Mouse (Mus musculus) spleen, postnatal 14 days (tissue): Measurements from ENCODE around the gene 9130213A22Rik.

Experiments used
- DNase-seq, 2 experiments: peaks; one replicate each; pipeline ENCODE4 v3.0.0; 2021 to 2022; ENCODE audit warnings: low spot score in 2 of 2

The 9130213A22Rik gene

DNA sequence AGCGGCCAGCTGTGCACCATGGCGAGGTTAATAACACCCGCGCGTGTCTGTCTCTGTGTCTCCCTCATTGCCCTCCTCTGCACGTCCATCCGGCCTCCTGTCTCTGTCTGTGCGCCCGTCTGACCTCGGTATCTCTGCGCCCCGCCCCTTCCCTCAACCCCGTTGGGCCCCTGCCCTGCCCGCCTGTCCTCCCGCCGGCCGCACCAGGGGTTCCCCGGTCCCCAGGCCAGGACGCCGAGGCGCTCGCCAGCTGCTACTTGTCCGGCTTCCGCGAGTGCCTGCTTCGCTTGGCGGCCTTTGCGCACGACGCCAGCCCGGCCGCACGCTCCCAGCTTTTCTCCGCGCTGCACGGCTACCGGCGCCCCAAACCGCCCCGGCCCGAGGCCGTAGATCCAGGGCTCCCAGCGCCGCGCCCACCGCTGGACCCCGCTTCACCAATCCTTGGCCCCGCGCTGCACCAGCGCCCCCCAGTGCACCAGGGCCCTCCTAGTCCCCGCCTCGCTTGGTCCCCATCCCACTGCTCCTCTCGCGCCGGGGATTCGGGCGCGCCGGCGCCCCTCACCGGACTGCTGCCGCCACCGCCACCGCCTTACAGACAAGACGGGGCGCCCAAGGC lies at the start of gene 9130213A22Rik:
Gene 9130213A22Rik (minus strand): TSS at position 254 of the 616 bp plus-strand sequence.
- DNase-seq: peak; percentile 65 to 68

DNA sequence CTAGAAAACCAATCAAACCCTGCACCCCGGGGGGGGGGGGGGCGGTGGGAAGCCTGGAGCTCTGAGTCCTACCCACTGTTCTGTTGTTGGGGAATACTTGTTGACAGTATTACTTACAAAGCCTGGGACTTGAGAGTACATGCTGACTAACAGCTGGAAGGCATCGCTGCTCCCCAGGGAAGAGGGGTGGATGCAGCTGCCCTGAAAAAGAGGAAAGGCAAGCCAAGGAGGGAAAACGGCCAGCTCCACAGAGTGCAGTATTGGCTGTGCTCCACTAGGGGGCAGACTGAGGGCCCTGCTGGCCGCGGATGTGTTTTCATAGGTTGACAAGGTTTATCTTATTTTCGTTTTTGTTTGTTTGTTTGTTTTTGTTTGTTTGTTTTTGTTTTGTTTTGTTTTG lies 49.2 kb upstream of the 9130213A22Rik start:
- peak in 1 of 2 experiments; percentile 37 for DNase-seq

DNA sequence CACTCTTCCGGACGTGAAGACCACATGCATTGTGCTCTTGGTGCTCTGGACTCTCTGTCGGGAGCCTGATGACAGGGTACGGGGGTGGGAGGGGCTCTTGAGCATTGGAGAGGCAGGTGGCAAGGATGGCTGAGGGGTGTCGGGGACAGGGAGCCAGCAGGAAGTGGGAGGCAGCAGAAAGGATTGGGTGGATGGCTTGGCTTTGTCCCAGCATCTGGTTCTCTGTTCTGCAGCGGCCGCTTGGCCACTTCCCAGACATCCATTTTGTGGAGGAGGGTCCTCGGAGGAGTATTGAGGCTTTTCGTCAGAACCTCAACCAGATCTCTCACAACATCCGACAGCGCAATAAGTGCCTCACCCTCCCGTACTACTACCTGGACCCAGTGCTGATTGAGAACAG lies 46.9 kb upstream of the 9130213A22Rik start:
- DNase-seq: no peak

DNA sequence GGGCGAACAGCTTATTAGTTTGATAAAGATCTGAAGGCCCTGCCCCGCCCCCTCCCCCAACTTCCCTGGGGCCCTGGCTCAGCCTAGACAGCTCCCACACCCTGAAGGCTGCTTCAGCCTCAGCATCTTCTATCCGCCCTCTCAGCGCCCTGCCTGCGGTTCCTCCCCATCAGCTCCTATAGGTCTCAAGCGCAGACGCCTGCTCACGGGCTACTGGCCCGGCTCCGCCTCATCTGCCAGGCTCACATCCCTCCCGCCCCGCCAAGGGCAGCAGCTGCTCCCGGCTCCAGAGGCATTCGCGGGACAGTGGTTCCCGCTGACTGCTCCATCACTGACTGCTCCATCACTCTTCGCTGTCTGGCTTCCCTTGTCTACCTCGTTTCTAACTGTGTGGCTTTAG lies 34.4 kb upstream of the 9130213A22Rik start, which contains the start of gene Alox12b:
Gene Alox12b (plus strand): TSS at position 190 of the 400 bp plus-strand sequence.
- DNase-seq: no peak

DNA sequence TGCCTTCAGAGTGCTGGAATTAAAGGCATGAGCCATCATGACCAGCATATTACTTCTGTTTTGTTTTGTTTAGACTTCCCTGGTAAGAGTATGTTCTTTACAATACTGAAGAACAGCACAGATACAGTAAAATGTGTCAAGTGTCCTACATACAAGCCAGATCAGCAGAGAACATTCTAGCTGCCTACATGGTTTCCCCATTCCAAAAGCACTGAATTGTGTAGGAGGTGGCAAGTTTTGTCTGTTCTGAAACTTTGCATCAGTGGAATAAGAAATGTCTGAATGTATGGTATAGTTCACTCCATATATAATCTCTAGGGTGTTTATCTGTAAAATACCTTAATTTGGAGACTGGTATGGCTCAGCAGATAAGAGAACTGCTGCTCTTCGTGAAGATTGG lies 33.0 kb upstream of the 9130213A22Rik start:
- DNase-seq: no peak

DNA sequence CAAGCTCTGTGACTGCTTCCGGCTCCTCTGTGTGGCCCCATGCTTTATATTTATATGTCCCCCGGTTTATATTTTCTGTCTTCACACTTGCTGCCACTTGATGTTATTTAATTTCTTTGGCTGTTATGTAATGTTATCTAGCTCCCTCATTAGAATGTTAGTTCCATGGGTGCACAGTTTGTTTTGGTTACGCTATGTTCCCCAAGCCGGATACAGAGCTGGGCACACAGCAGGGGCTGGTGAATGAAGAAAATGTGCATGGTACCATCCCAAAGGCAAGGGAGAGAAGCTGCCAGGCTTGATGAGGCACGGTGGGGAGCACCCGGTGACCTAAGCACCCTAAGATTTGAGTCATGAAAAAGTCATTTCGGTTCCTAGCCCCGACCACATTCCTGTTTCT lies 31.4 kb upstream of the 9130213A22Rik start:
- DNase-seq: no peak

DNA sequence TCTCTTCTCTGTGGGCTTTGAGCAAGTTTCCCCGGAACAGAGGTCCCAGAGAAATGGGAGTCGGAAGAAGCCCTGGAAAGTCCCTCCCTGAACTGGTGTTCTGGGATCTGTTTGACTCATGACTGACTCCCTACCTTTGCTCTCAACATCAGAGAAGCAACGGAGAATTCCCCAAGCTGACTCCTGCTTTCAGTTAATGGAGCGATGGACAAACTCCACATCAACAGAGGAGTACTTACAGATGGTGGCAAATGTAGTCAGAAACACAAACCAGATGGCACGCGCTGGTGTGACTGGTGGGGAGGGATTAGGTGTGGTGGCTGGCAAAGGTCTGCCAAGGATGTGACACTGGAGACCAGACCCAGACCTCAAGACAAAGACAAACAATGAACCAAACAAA lies 28.6 kb upstream of the 9130213A22Rik start:
- DNase-seq: no peak

DNA sequence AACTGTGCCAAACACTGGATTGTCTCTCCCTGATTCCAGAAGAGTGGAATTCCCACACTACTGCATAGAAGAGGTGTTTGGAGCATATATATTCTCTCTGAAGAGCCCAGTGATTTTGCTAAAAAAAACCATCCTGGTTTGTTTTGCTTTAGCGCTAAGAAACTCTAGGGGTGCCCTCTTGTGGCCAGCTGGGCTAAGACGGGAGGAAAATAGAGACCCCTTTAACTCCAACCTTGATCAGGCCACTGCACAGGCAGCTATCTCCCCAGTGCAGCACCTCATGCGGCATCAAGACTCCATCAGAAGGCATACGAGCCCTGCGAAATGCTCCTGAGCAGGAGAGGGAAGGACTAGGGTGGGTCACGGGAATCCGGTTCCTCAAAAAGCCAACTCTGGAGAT lies 28.1 kb upstream of the 9130213A22Rik start:
- peak; percentile 38 to 66 for DNase-seq

DNA sequence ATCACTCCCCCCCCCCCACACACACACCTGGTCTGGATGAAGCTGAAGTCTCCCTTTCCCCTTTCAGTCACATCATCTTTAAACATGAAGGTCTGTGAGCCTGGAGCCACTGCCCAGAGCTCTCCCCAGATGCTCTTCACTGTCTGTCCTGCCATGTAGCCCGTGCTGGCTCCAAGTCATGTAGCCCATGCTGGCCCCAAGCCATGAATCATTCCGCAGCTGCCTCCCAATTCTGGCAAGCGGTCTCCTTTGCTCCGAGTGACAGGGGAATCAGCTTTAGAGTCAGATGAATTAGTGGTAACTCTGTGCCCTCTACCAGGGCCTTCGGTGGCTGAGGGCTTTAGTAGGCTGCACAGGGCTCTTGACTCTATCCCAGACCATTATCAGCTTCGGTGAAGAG lies 27.3 kb upstream of the 9130213A22Rik start:
- DNase-seq: no peak

DNA sequence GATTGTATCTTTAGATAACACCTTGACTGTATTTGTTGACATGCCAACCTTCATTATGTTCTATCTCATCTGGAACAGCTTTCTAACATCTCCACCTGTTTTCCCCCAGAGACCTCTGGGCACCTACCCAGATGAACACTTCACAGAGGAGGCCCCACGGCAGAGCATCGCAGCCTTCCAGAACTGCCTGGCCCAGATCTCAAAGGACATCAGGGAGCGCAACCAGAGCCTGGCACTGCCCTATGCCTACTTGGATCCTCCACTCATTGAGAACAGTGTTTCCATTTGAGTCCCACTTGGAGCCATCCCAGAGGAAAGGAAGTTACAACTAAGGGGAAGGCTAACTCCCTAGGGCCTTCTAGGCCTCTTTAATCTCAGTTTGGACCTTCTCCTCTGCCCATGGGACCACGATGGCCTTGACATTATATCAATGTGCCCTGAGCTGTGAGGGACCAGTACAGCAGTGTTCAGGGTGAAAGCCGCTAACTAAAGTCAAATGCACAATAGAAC lies 26.1 kb upstream of the 9130213A22Rik start:
- no peak for DNase-seq

DNA sequence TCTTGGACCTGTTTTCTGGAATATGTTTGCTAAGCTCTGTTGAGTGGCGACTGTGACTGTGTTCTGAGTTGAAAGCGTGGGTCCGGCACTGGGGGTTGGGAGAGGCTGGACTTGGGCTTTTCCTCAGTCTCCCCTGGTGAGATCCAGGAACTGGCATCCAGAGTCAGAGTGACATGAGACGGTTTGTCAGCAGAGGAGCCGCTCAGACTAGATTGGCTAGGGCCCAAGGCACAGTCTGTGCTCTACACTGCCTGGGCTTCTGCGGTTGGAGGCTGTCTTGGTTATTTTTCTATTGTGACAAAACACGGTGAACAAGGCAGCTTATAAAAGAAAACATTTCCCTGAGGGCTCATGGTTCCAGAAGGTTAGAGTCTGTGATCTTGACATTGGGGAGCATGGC lies 25.2 kb upstream of the 9130213A22Rik start:
- DNase-seq: no peak

DNA sequence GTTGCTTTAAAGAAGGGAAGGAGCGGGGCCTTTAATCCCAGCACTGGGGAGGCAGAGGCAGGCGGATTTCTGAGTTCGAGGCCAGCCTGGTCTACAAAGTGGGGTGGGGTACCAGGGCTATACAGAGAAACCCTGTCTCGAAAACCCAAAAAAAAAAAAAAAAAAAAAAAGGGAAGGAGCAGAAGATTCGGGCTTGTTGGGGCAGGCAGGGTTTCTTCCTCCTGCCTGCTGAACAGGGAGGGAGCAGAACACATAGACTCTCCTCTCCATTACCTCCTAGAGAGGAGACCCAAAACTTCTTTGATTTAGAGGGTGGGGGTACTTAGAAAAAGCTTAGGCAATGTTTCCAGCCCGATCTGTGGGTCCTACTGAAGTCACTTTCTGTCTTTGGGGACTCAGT lies 13.0 kb upstream of the 9130213A22Rik start:
- DNase-seq: no peak

DNA sequence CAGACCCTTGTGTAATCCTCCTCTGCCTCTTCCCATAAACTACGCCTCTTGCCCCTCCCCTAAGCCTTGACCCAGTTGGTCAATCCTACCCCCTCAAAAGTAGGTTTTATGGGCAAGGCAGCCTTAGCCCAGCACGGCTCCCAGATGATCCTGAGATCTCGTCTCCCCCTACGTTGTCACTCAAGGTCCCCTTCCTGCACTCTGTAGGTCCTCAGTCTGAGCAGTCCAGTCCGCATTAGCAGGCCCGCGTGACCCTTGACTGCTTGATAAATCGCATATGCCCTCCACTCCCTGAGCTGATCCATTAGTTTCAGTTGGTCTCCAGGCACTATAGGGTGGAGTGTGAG lies 12.2 kb upstream of the 9130213A22Rik start:
- no peak for DNase-seq

DNA sequence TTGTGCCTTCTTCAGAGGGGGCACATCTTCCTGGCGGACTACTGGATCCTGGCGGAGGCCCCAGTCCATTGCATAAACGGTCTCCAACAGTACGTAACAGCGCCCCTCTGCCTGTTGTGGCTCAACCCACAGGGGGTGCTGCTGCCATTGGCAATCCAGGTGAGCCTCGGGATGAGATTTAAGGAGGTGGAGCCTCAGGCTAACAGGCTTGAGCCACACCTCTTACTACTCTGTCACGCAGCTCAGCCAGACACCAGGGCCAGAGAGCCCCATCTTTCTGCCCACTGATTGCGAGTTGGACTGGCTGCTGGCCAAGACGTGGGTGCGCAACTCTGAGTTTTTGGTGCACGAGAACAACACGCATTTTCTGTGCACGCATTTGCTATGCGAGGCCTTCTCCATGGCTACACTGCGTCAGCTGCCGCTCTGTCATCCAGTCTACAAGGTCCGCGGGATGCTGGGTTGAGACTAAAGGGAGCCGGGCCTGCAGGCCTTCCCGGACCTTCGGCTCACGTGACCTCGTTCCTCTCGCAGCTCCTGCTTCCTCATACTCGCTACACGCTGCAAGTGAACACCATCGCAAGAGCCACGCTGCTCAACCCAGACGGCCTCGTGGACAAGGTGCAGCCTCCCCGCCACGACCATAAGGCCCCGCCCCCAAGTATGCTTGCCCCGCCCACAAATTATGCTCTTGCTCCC lies 11.7 kb upstream of the 9130213A22Rik start:
- no peak for DNase-seq

DNA sequence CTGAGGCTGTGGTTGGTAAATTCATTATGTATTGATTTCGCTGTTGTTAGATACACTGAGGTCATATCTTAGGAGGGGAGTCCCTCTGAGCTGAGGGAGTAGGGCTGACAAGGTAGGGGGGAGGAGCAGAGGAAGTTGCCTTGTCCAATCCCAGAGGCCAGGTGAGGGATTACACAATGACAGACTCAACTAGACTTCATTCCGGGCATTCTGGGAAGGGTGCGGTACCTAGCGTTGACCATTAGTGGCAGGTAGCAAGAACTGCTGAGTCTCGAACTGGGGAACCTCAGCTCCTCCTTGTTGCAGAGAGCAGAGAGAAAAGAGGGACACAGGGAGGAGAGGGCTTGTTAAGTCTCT lies 11.2 kb upstream of the 9130213A22Rik start:
- no peak for DNase-seq

DNA sequence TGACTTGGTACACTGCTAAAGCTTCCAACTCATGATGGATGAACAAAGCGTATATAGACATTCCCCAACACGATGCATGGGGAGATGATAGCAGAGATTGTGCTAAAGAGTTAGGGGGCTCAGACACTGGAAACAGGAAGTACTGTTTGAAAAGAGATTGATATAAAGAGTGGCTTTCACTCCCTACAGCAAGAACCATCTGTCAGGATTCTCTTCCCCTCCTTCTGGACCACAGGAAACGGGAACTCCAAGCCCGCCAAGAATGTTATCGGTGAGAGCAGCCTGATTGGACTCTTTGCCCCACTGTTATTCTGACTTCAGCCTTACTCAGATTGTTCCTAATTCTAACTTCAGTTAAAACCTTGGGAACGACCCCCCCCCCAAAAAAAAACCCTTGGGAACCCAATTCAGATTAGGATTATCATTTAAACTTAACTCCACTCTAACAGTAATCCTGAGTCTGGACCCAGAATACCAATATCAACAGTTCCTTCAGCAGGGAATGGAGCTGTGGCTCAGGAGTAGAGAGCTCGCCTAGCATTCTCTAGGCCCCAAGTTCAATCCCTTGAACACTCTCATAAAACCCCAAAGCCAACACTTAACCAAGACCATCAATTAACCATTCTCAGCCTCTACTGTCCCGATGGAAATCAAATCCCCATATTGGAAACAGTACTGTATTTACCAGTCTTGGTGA lies 6.2 kb upstream of the 9130213A22Rik start:
- DNase-seq: no peak

DNA sequence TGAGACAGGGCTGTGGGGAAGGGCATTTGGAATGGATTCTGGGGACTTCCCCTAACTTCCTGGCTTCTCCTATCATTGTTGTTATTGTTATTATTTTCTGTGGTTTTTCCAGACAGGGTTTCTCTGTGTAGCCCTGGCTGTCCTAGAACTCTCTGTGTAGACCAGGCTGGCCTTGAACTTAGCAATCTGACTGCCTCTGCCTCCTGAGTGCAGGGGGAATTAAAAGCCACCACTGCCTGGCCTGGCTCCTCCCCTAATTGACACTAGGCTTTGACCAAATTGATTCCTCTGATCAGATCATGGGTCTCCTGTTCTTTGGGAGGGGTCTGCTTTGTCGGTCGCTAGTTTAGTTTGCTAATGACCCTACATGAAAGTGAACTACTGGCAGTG lies 4.3 kb upstream of the 9130213A22Rik start:
- no peak for DNase-seq

DNA sequence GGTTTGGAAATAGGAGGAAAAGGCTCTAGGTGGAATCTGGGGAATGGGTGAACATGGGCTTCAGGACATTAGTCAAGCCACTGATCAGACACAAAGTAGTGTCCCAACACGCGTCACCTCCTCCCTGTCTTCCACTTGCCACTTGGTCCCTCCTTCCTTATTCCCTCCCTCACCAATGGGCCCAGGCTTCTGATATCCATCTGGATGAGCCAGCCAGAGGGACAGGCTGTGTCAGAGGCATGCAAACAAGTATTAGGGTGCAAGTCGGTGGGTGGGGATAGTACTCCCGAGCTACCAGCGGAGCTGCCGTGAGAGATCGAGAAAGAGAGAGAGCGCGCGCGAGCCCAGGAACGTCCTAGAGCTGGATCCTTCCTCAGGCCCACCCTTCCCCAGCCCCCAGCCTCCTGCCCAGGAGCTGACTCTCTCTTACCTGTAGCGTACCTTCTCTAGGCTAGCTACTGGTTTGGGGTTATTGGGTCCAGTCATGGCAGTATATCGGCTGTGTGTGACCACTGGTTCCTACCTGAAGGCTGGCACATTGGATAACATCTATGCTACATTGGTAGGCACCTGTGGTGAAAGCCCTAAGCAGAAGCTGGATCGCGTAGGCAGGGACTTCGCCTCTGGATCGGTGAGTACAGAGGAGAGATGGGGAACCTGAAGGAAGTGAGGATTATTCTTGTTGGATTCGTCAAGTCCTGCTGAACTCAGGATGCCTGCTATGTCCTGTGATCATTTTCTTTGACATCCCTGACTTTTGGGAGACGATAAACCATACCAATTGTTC lies 3.7 kb upstream of the 9130213A22Rik start:
- DNase-seq: no peak

DNA sequence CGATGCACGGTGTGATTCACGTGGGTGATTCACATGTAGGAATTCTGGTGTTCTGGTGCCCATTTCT lies 3.3 kb upstream of the 9130213A22Rik start, which contains the start of gene Aloxe3:
Gene Aloxe3 (plus strand): TSS at position 45 of the 67 bp plus-strand sequence.
- no peak for DNase-seq

DNA sequence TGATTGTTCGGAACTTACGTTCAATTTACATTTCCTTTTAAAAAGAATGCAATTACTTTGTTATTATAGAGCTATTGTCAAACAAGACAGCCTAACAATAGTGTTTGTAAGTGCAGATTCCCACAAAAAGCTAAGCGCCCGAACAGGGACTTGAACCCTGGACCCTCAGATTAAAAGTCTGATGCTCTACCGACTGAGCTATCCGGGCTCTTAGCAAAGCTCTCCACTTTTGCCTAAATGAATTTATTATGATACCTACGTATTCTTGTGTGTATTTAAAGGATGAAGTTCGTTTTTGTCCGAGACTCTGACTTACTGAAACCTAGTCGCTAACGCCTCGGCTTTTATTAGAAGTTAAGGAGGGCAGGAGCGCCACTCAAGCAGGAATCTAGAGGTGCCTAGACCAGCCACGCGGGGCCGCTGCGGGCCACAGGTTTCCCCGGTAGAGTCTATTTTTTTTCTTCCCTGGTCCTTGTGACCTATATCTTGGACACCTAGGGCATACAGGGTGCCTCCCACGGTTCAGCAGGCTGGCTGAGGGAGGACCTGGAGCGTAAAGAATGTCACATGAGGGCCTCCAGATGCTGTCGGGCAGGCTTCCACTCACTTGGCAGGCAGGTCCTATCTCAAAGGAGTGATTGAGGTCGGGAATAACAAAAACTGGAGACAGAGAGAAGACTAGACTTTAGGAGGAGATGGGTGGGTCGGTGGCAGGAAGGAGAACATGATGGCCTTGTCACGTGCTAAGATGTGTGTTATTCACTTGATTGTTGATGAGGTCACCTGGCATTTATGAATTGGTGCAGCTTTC lies 2.9 kb upstream of the 9130213A22Rik start:
- peak; percentile 53 to 61 for DNase-seq

DNA sequence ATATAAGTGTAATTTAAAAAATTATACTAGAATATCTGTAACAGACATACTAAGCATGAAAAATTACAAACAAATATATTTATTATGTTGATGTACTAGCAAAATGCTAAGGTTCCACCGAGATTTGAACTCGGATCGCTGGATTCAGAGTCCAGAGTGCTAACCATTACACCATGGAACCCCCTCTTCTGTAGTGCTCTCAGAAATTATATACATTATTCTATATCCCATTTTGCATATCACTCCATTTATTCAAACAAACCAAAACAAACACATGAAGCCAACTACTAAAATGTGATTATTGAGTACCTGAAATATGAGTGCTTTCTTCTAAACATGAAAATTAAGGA lies 2.1 kb upstream of the 9130213A22Rik start:
- DNase-seq: peak in 1 of 2 experiments; percentile 61
